Mouse (Mus musculus): ENCODE measurements around the gene Krt12. TPM values are rescaled to one million over a fixed set of nuclear protein-coding genes. Genes with fewer than 3 reads are reported as not detected.

Krt12 gene
- polyA plus RNA-seq, 1 experiment from 2014 or later: not detected

- WGBS: 87% methylated on average over 10 of the region's 10 CpGs
- peaks cover 9% of the 10 kb centered on the region for H3K4me1 ChIP-seq
These were observed 29.6 kb downstream of the Krt12 start for GRCm38 (mm10) chr11:99392492-99392891.

GRCm38 (mm10) chr11:99391375-99391774 lies 30.7 kb downstream of the Krt12 start:
- no peak overlapping the region for H3K27ac ChIP-seq
- H3K9ac ChIP-seq: no peak overlapping the region
- H3K36me3 ChIP-seq (replicated peaks): 0 out of 2 replicates have a peak, but pooled peaks cover 4% of the 10 kb centered on the region
- peaks cover 12% of the 10 kb centered on the region for H3K4me1 ChIP-seq
- H3K4me2 ChIP-seq: no peak overlapping the region
- WGBS: 80% methylated on average over 6 of the region's 6 CpGs
- H3K4me3 ChIP-seq (replicated peaks): no peak overlapping the region
- ATAC-seq (ENCODE audit: low FRiP score): no peak
- no peaks in the 10 kb centered on the region for H3K9me3 ChIP-seq
- no peaks in the 10 kb centered on the region for H3K27me3 ChIP-seq

More at GRCm38 (mm10) chr11:99392492-99392891, 29.6 kb downstream of the Krt12 start:
- H3K36me3 ChIP-seq (replicated peaks): 0 out of 2 replicates have a peak, but pooled peaks cover 4% of the 10 kb centered on the region
- H3K27me3 ChIP-seq: no peaks in the 10 kb centered on the region
- H3K27ac ChIP-seq: no peak overlapping the region
- no peak overlapping the region for H3K4me2 ChIP-seq
- no peaks in the 10 kb centered on the region for H3K9me3 ChIP-seq
- no peak overlapping the region for H3K4me3 ChIP-seq (replicated peaks)
- no peak for ATAC-seq (ENCODE audit: low FRiP score)
- no peak overlapping the region for H3K9ac ChIP-seq

GRCm38 (mm10) chr11:99390866-99391265 lies 31.2 kb downstream of the Krt12 start:
- Histone ChIP-seq H3K27ac (no peak overlapping the region), H3K4me3 (replicated peaks) (no peak overlapping the region), H3K36me3 (replicated peaks) (0 out of 2 replicates have a peak, but pooled peaks cover 4% of the 10 kb centered on the region), H3K9me3 (no peaks in the 10 kb centered on the region), H3K4me1 (peaks cover 9% of the 10 kb centered on the region), H3K4me2 (no peak overlapping the region), H3K9ac (no peak overlapping the region), H3K27me3 (no peaks in the 10 kb centered on the region)
- no peak for ATAC-seq (ENCODE audit: low FRiP score)
- WGBS: 78% methylated on average over 7 of the region's 7 CpGs

- WGBS: 84% methylated on average over 4 of the region's 4 CpGs
- Histone ChIP-seq H3K9ac (no peak within 1 kb of the TSS), H3K27ac (no peak within 1 kb of the TSS), H3K4me2 (no peak within 1 kb of the TSS), H3K27me3 (peaks cover 2% of the 10 kb centered on the region; the same call in 1 of the 2 replicates), H3K36me3 (replicated peaks) (0 out of 2 replicates have a peak, but pooled peaks cover 4% of the 10 kb centered on the region), H3K4me1 (peaks cover 10% of the 10 kb centered on the region), H3K4me3 (replicated peaks) (no peak within 1 kb of the TSS), H3K9me3 (no peaks in the 10 kb centered on the region)
- no peak for ATAC-seq (ENCODE audit: low FRiP score)
These were observed 32.8 kb downstream of the Krt12 start, which contains the start of gene Krt10 for GRCm38 (mm10) chr11:99389264-99389663. Krt10 (minus strand) TSS chr11:99389364.

GRCm38 (mm10) chr11:99388661-99389060 lies 33.4 kb downstream of the Krt12 start:
- no peaks in the 10 kb centered on the region for H3K9me3 ChIP-seq
- H3K27ac ChIP-seq: no peak overlapping the region
- ATAC-seq (ENCODE audit: low FRiP score): no peak
- no peak overlapping the region for H3K9ac ChIP-seq
- peaks cover 10% of the 10 kb centered on the region for H3K4me1 ChIP-seq
- 0 out of 2 replicates have a peak, but pooled peaks cover 4% of the 10 kb centered on the region for H3K36me3 ChIP-seq (replicated peaks)
- no peak overlapping the region for H3K4me3 ChIP-seq (replicated peaks)
- peaks cover 4% of the 10 kb centered on the region; the same call in 1 of the 2 replicates for H3K27me3 ChIP-seq
- 94% methylated on average over 18 of the region's 18 CpGs for WGBS
- H3K4me2 ChIP-seq: no peak overlapping the region

GRCm38 (mm10) chr11:99385813-99386721 lies 36.0 kb downstream of the Krt12 start:
- Histone ChIP-seq H3K4me3 (replicated peaks) (peak overlapping the region; percentile 64), H3K36me3 (replicated peaks) (0 out of 2 replicates have a peak, but pooled peaks cover 4% of the 10 kb centered on the region)
- 1% methylated on average over 71 of the region's 71 CpGs for WGBS

GRCm38 (mm10) chr11:99379568-99379967 lies 42.5 kb downstream of the Krt12 start:
- WGBS: 14% methylated on average over 5 of the region's 5 CpGs
- no peak overlapping the region for H3K9ac ChIP-seq
- no peaks in the 10 kb centered on the region for H3K36me3 ChIP-seq (replicated peaks)
- H3K9me3 ChIP-seq: no peaks in the 10 kb centered on the region
- no peak for ATAC-seq (ENCODE audit: low FRiP score)
- H3K4me2 ChIP-seq: no peak overlapping the region
- no peak overlapping the region for H3K27ac ChIP-seq
- peaks cover 22% of the 10 kb centered on the region for H3K27me3 ChIP-seq
- no peaks in the 10 kb centered on the region for H3K4me1 ChIP-seq
- H3K4me3 ChIP-seq (replicated peaks): no peak overlapping the region

More at GRCm38 (mm10) chr11:99385813-99386721, 36.0 kb downstream of the Krt12 start:
- Histone ChIP-seq H3K9me3 (no peaks in the 10 kb centered on the region), H3K4me1 (peaks cover 10% of the 10 kb centered on the region), H3K27me3 (peaks cover 19% of the 10 kb centered on the region), H3K4me2 (peak overlapping the region; percentile 71), H3K9ac (peak overlapping the region; percentile 65), H3K27ac (peak overlapping the region; percentile 97)
- ATAC-seq (ENCODE audit: low FRiP score): peak; percentile 86

- Histone ChIP-seq H3K27ac (no peak within 1 kb of the TSS), H3K9ac (no peak within 1 kb of the TSS), H3K4me3 (replicated peaks) (no peak within 1 kb of the TSS), H3K4me1 (0 out of 2 replicates have a peak, but pooled peaks cover 3% of the 10 kb centered on the region), H3K9me3 (no peaks in the 10 kb centered on the region), H3K4me2 (no peak within 1 kb of the TSS), H3K36me3 (replicated peaks) (no peaks in the 10 kb centered on the region), H3K27me3 (0 out of 2 replicates have a peak, but pooled peaks cover 3% of the 10 kb centered on the region)
- no peak for ATAC-seq (ENCODE audit: low FRiP score)
- WGBS: 85% methylated on average over 13 of the region's 13 CpGs
These were observed 47.3 kb downstream of the Krt12 start, which contains the start of gene Krt28 for GRCm38 (mm10) chr11:99374803-99375202. Krt28 (minus strand) TSS chr11:99374903.

- no peaks in the 10 kb centered on the region for H3K9me3 ChIP-seq
- no peak overlapping the region for H3K4me2 ChIP-seq
- H3K4me1 ChIP-seq: 0 out of 2 replicates have a peak, but pooled peaks cover 3% of the 10 kb centered on the region
- no peaks in the 10 kb centered on the region for H3K36me3 ChIP-seq (replicated peaks)
- no peak overlapping the region for H3K27ac ChIP-seq
- 89% methylated on average over 8 of the region's 8 CpGs for WGBS
- H3K27me3 ChIP-seq: 0 out of 2 replicates have a peak, but pooled peaks cover 3% of the 10 kb centered on the region
- no peak overlapping the region for H3K9ac ChIP-seq
- H3K4me3 ChIP-seq (replicated peaks): no peak overlapping the region
- ATAC-seq (ENCODE audit: low FRiP score): no peak
These were observed 52.1 kb downstream of the Krt12 start for GRCm38 (mm10) chr11:99369853-99370451.

- Histone ChIP-seq H3K27me3 (0 out of 2 replicates have a peak, but pooled peaks cover 3% of the 10 kb centered on the region), H3K36me3 (replicated peaks) (no peaks in the 10 kb centered on the region), H3K27ac (no peak overlapping the region), H3K4me2 (no peak overlapping the region), H3K4me3 (replicated peaks) (no peak overlapping the region), H3K4me1 (0 out of 2 replicates have a peak, but pooled peaks cover 3% of the 10 kb centered on the region), H3K9ac (no peak overlapping the region), H3K9me3 (no peaks in the 10 kb centered on the region)
- 25% methylated on average over 3 of the region's 3 CpGs for WGBS
- no peak for ATAC-seq (ENCODE audit: low FRiP score)
These were observed 52.8 kb downstream of the Krt12 start for GRCm38 (mm10) chr11:99369229-99369628.

- no peak overlapping the region for H3K4me3 ChIP-seq (replicated peaks)
- H3K27ac ChIP-seq: no peak overlapping the region
- H3K4me1 ChIP-seq: 0 out of 2 replicates have a peak, but pooled peaks cover 3% of the 10 kb centered on the region
- WGBS: 47% methylated on average over 10 of the region's 10 CpGs
- 0 out of 2 replicates have a peak, but pooled peaks cover 3% of the 10 kb centered on the region for H3K27me3 ChIP-seq
- no peak overlapping the region for H3K4me2 ChIP-seq
- no peaks in the 10 kb centered on the region for H3K36me3 ChIP-seq (replicated peaks)
- H3K9ac ChIP-seq: no peak overlapping the region
- no peaks in the 10 kb centered on the region for H3K9me3 ChIP-seq
- ATAC-seq (ENCODE audit: low FRiP score): no peak
These were observed 55.3 kb downstream of the Krt12 start for GRCm38 (mm10) chr11:99366791-99367190.

Data from forebrain, embryonic 12.5 days (tissue).